Mouse (Mus musculus): ENCODE measurements around the gene Csnk2a1. TPM values are rescaled to one million over a fixed set of nuclear protein-coding genes. Genes with fewer than 3 reads are reported as not detected.

The Csnk2a1 gene
- total RNA-seq, 2 experiments from 2014 or later: 78.6 to 79.8 TPM

GRCm38 (mm10) chr2:152323971-152324370 is 97.3 kb downstream of the Csnk2a1 start:
- no peak for DNase-seq

GRCm38 (mm10) chr2:152324842-152325241 is 98.2 kb downstream of the Csnk2a1 start:
- no peak for DNase-seq

GRCm38 (mm10) chr2:152326157-152326556 is 99.5 kb downstream of the Csnk2a1 start:
- DNase-seq: no peak

- no peak for DNase-seq
Measured at GRCm38 (mm10) chr2:152326654-152327053, 100.0 kb downstream of the Csnk2a1 start.

GRCm38 (mm10) chr2:152327980-152328379 is 101.3 kb downstream of the Csnk2a1 start:
- DNase-seq: no peak

- no peak for DNase-seq
Measured at GRCm38 (mm10) chr2:152330858-152331423, 104.3 kb downstream of the Csnk2a1 start.

Other genes starting within 250 kb of the Csnk2a1 start
- gene Fam110a, start 246.6 kb upstream of the Csnk2a1 start, total RNA-seq (2021): 1 to 10 TPM; 2.2 to 2.9 TPM
- gene Slc52a3, start 230.3 kb upstream of the Csnk2a1 start, total RNA-seq (2021): under 1 TPM; 0.94 to 1.00 TPM
- gene Scrt2, start 145.3 kb upstream of the Csnk2a1 start, total RNA-seq (2021): not detected
- gene Srxn1, start 121.3 kb upstream of the Csnk2a1 start, total RNA-seq (2021): 10 to 100 TPM; 18.8 to 24.8 TPM
- 10 to 100 TPM; 11.2 to 12.4 TPM for gene Tcf15, start 83.3 kb upstream of the Csnk2a1 start, total RNA-seq (2021)
- gene Tbc1d20, start 67.0 kb downstream of the Csnk2a1 start, total RNA-seq (2021): 10 to 100 TPM; 27.0 to 28.9 TPM
- 10 to 100 TPM; 26.6 to 32.2 TPM for gene Rbck1, start 105.8 kb downstream of the Csnk2a1 start, total RNA-seq (2021)
- 1 to 10 TPM in 1 of 2 experiments, under 1 TPM in 1; 0.74 to 1.8 TPM for gene Trib3, start 117.2 kb downstream of the Csnk2a1 start, total RNA-seq (2021)
- gene Nrsn2, start 149.8 kb downstream of the Csnk2a1 start, total RNA-seq (2021): not detected
- gene Sox12, start 171.2 kb downstream of the Csnk2a1 start, total RNA-seq (2021): 1 to 10 TPM; 1.1 to 1.7 TPM
- gene Zcchc3, start 188.2 kb downstream of the Csnk2a1 start, total RNA-seq (2021): 1 to 10 TPM; 1.6 TPM
- not detected for gene 6820408C15Rik, start 188.7 kb downstream of the Csnk2a1 start, total RNA-seq (2021)
- not detected for gene Defb23, start 237.8 kb downstream of the Csnk2a1 start, total RNA-seq (2021)

Measured in gastrocnemius, postnatal 25 days (tissue).